Mouse (Mus musculus) kidney, postnatal 0 days (tissue): ENCODE measurements at regions not wholly inside any gene's neighbourhood (a gene's known extent, or its start where the extent isn't known, plus 50 kb on each side); places are given as distances from the start of the nearest gene placed in this dataset.
A peak's percentile ranks its signal among the peaks of the same experiment; 100 is the strongest.

Experiments used
- ATAC-seq: fragments of 200-750 bp; cut with Nextera tagmentation; replicated peaks from 2 replicates; pipeline ENCODE4 v1.8.0; 2017; ENCODE audit warnings: low read depth, moderate number of reproducible peaks, moderate TSS enrichment, moderate library complexity; ENCODE audit not compliant: low FRiP score
- DNase-seq: peaks from one replicate; pipeline ENCODE4 v3.0.0-alpha.2; 2016; ENCODE audit warnings: low spot score
- H3K27ac ChIP-seq: fragments of 300-500 bp; sonication (generic); 2 replicates; pipeline ENCODE4 v1.5.1; 2014; ENCODE audit warnings: mild to moderate bottlenecking
- H3K27me3 ChIP-seq: fragments of 300-500 bp; sonication (generic); 2 replicates; pipeline ENCODE4 v1.6.1; 2014; ENCODE audit warnings: low read length, mixed read lengths; ENCODE audit not compliant: insufficient read depth
- H3K36me3 ChIP-seq: fragments of 300-500 bp; sonication (generic); 2 replicates; pipeline ENCODE4 v1.6.1; 2014; ENCODE audit warnings: low read length, mixed read lengths; ENCODE audit not compliant: insufficient read depth
- H3K4me1 ChIP-seq: fragments of 300-500 bp; sonication (generic); replicated peaks from 2 replicates; pipeline ENCODE4 v1.6.1; 2014; ENCODE audit warnings: antibody characterized with exemption, low read length, mixed read lengths; ENCODE audit not compliant: insufficient read depth
- H3K4me2 ChIP-seq: fragments of 300-500 bp; sonication (generic); 2 replicates; pipeline ENCODE4 v1.6.1; 2014; ENCODE audit warnings: mild to moderate bottlenecking, low read length, moderate library complexity, mixed read lengths
- H3K4me3 ChIP-seq: fragments of 300-500 bp; sonication (generic); replicated peaks from 2 replicates; pipeline ENCODE4 v1.5.1; 2014; ENCODE audit warnings: low read depth, low read length
- H3K9ac ChIP-seq: fragments of 300-500 bp; sonication (generic); 2 replicates; pipeline ENCODE4 v1.6.1; 2014; ENCODE audit warnings: low read depth, low read length
- H3K9me3 ChIP-seq: fragments of 300-500 bp; sonication (generic); replicated peaks from 2 replicates; pipeline ENCODE4 v1.6.1; 2016; ENCODE audit warnings: low read length, inconsistent platforms, mixed read lengths
- CTCF ChIP-seq: IDR thresholded peaks from 2 replicates; pipeline ENCODE4 v1.5.1; 2016; ENCODE audit warnings: antibody characterized with exemption, low read depth, mild to moderate bottlenecking, moderate library complexity
- WGBS: fragments of 180-500 bp; shearing (Covaris S2); extraction: QIAGEN DNeasy Blood & Tissue Kit; methylation state at CpG from one replicate; pipeline ENCODE4 v1.1.7; 2014; 5-methylcytosine and 5-hydroxymethylcytosine counted together

GRCm38 (mm10) chr11:89841853-89842252 is 64.4 kb upstream of the Ankfn1 start:
- Histone ChIP-seq H3K27me3 (no peaks in the 10 kb centered on the region), H3K4me1 (0 out of 2 replicates have a peak, but pooled peaks cover 4% of the 10 kb centered on the region), H3K4me2 (no peak overlapping the region), H3K9me3 (no peaks in the 10 kb centered on the region), H3K9ac (no peak overlapping the region), H3K4me3 (no peak overlapping the region), H3K27ac (no peak overlapping the region), H3K36me3 (no peaks in the 10 kb centered on the region)
- TF ChIP-seq CTCF, result no peak
- DNase-seq, result no peak
- no peak for ATAC-seq

- Histone ChIP-seq H3K4me3 (no peak overlapping the region), H3K27me3 (no peaks in the 10 kb centered on the region), H3K9ac (no peak overlapping the region), H3K36me3 (no peaks in the 10 kb centered on the region), H3K27ac (0 out of 2 replicates have a peak overlapping the region, but pooled peaks have one; percentile 19), H3K4me1 (0 out of 2 replicates have a peak, but pooled peaks cover 4% of the 10 kb centered on the region), H3K9me3 (no peaks in the 10 kb centered on the region), H3K4me2 (no peak overlapping the region)
- peak; percentile 85 for DNase-seq
- 21% methylated on average over 6 of the region's 6 CpGs for WGBS
- TF ChIP-seq CTCF, result no peak
- ATAC-seq, result no peak
Measured at GRCm38 (mm10) chr11:89839671-89840327, 62.3 kb upstream of the Ankfn1 start.

GRCm38 (mm10) chr11:89837995-89838394 is 60.5 kb upstream of the Ankfn1 start:
- Histone ChIP-seq H3K4me2 (no peak overlapping the region), H3K9ac (no peak overlapping the region), H3K27ac (no peak overlapping the region), H3K36me3 (no peaks in the 10 kb centered on the region), H3K4me3 (no peak overlapping the region), H3K27me3 (no peaks in the 10 kb centered on the region), H3K9me3 (no peaks in the 10 kb centered on the region), H3K4me1 (0 out of 2 replicates have a peak, but pooled peaks cover 4% of the 10 kb centered on the region)
- 90% methylated on average over 1 of the region's 1 CpGs for WGBS
- TF ChIP-seq CTCF, result peak; percentile 39; the same call in 1 of the 2 replicates
- ATAC-seq (no peak), DNase-seq (no peak)

GRCm38 (mm10) chr11:89836897-89837296 is 59.4 kb upstream of the Ankfn1 start:
- Histone ChIP-seq H3K9ac (no peak overlapping the region), H3K27me3 (no peaks in the 10 kb centered on the region), H3K27ac (no peak overlapping the region), H3K4me1 (0 out of 2 replicates have a peak, but pooled peaks cover 8% of the 10 kb centered on the region), H3K4me2 (no peak overlapping the region), H3K36me3 (no peaks in the 10 kb centered on the region), H3K4me3 (no peak overlapping the region), H3K9me3 (no peaks in the 10 kb centered on the region)
- no peak for TF ChIP-seq CTCF
- 91% methylated on average over 4 of the region's 4 CpGs for WGBS
- DNase-seq, result no peak
- no peak for ATAC-seq

GRCm38 (mm10) chr11:89834068-89834467 is 56.6 kb upstream of the Ankfn1 start:
- H3K9ac ChIP-seq, result no peak overlapping the region
- WGBS, result 82% methylated on average over 4 of the region's 4 CpGs
- H3K36me3 ChIP-seq, result no peaks in the 10 kb centered on the region
- no peak for TF ChIP-seq CTCF
- DNase-seq (no peak), ATAC-seq (no peak)
- no peak overlapping the region for H3K4me2 ChIP-seq
- no peak overlapping the region for H3K4me3 ChIP-seq
- H3K4me1 ChIP-seq, result 0 out of 2 replicates have a peak, but pooled peaks cover 4% of the 10 kb centered on the region
- H3K9me3 ChIP-seq, result no peaks in the 10 kb centered on the region
- H3K27ac ChIP-seq, result no peak overlapping the region
- H3K27me3 ChIP-seq, result no peaks in the 10 kb centered on the region

- no peak for ATAC-seq
- WGBS, result 32% methylated on average over 8 of the region's 8 CpGs
- DNase-seq, result peak; percentile 64
Measured at GRCm38 (mm10) chr11:89831577-89832110, 54.2 kb upstream of the Ankfn1 start.

More at GRCm38 (mm10) chr11:89831577-89832110, 54.2 kb upstream of the Ankfn1 start:
- Histone ChIP-seq H3K9ac (no peak overlapping the region), H3K4me3 (no peak overlapping the region), H3K9me3 (no peaks in the 10 kb centered on the region), H3K36me3 (no peaks in the 10 kb centered on the region), H3K4me1 (0 out of 2 replicates have a peak, but pooled peaks cover 4% of the 10 kb centered on the region), H3K4me2 (no peak overlapping the region), H3K27me3 (no peaks in the 10 kb centered on the region), H3K27ac (0 out of 2 replicates have a peak overlapping the region, but pooled peaks have one; percentile 34)
- TF ChIP-seq CTCF, result no peak
